Mouse (Mus musculus) ES-E14 (cell line): ENCODE results near the gene Tiam1.

ENCODE experiments used
- HCFC1 ChIP-seq: IDR thresholded peaks from 2 replicates; pipeline ENCODE4 v1.6.1; 2012; ENCODE audit warnings: low read length, inconsistent platforms, borderline replicate concordance; ENCODE audit not compliant: insufficient read depth
- MAFK ChIP-seq: IDR thresholded peaks from 2 replicates; pipeline ENCODE4 v1.6.1; 2014; ENCODE audit warnings: mild to moderate bottlenecking, low read depth, low read length, inconsistent platforms; ENCODE audit not compliant: insufficient read depth
- ZC3H11A ChIP-seq: IDR thresholded peaks from 2 replicates; pipeline ENCODE4 v1.6.1; 2012; ENCODE audit warnings: low read depth, mild to moderate bottlenecking, inconsistent platforms, low read length, borderline replicate concordance

DNA sequence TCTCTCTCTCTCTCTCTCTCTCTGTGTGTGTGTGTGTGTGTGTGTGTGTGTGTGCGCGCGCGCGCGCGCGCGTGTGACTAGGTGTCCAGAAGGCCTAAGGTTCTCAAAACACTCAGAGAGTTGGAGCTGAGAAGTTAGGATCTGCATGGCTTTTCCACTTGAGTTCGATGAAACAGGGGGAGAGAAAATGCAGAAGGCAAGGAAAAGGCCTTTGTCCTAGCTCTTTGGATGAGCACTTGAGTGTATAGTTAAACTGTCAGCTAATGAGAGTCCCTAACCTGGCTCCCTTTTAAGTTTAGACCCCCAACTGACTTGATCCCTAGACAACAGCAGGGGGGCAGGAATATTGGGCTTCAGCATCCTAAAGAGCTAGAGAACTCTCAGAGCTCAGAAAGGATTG lies 3.0 kb downstream of the Tiam1 start:
- TF ChIP-seq MAFK: no peak
- TF ChIP-seq HCFC1: no peak
- TF ChIP-seq ZC3H11A: no peak
